Mouse (Mus musculus) myocyte (in vitro differentiated cells): ENCODE data around the gene Sf3b1. TPM values are rescaled to one million over a fixed set of nuclear protein-coding genes. Genes with fewer than 3 reads are reported as not detected.
"Not testable (repeated sequence)": the region's sequence is repeated elsewhere in the genome, so short reads cannot be mapped to it uniquely, and the experiment has no call there.

Source experiments
- H3K27me3 ChIP-seq: one replicate; pipeline ENCODE4 v1.6.1; 2011; ENCODE audit not compliant: control insufficient read depth, insufficient read depth, insufficient read length
- H3K36me3 ChIP-seq: one replicate; pipeline ENCODE4 v1.6.1; 2011; ENCODE audit not compliant: control insufficient read depth, insufficient read depth
- H3K4me2 ChIP-seq: one replicate; pipeline ENCODE4 v1.6.1; 2011; ENCODE audit warnings: low read depth, control low read depth
- H3K4me3 ChIP-seq: one replicate; pipeline ENCODE4 v1.5.1; 2011; ENCODE audit warnings: mild to moderate bottlenecking, control low read depth, moderate library complexity
- H3K79me2 ChIP-seq: one replicate; pipeline ENCODE4 v1.6.1; 2011; ENCODE audit not compliant: control insufficient read depth, insufficient read depth
- H3ac ChIP-seq: one replicate; pipeline ENCODE4 v1.6.1; 2011; ENCODE audit not compliant: control insufficient read depth, insufficient read length
- CEBPB ChIP-seq: IDR thresholded peaks from 2 replicates; pipeline ENCODE4 v1.6.1; 2011; ENCODE audit warnings: mild to moderate bottlenecking, moderate library complexity; ENCODE audit not compliant: poor library complexity, insufficient read depth, severe bottlenecking
- E2F4 ChIP-seq: IDR thresholded peaks from one replicate; pipeline ENCODE4 v1.6.1; 2011; ENCODE audit warnings: mild to moderate bottlenecking, control low read depth, moderate library complexity; ENCODE audit not compliant: insufficient read depth
- MAX ChIP-seq: IDR thresholded peaks from one replicate; pipeline ENCODE4 v1.6.1; 2011; ENCODE audit warnings: low read depth, mild to moderate bottlenecking, control low read depth
- MYOD1 ChIP-seq, 3 experiments: IDR thresholded peaks; one replicate each; pipeline ENCODE4 v1.6.1; 2011; ENCODE audit warnings: control low read depth in 2 of 3, low read depth in 2 of 3, mild to moderate bottlenecking in 2 of 3, moderate library complexity in 1 of 3; ENCODE audit not compliant: insufficient read length in 2 of 3, control insufficient read depth in 1 of 3
- MYOG ChIP-seq, 3 experiments: IDR thresholded peaks; one replicate each; pipeline ENCODE4 v1.6.1; 2011; ENCODE audit warnings: control low read depth in 2 of 3, low read depth in 2 of 3, mild to moderate bottlenecking in 2 of 3; ENCODE audit not compliant: insufficient read length in 2 of 3, control insufficient read depth in 1 of 3, insufficient read depth in 1 of 3
- POLR2A ChIP-seq: IDR thresholded peaks from one replicate; pipeline ENCODE4 v1.6.1; 2011; ENCODE audit warnings: low read depth, mild to moderate bottlenecking, control low read depth, moderate library complexity; ENCODE audit not compliant: insufficient read length
- POLR2AphosphoS2 ChIP-seq: IDR thresholded peaks from one replicate; pipeline ENCODE4 v1.6.1; 2011; ENCODE audit warnings: low read depth, control low read depth; ENCODE audit not compliant: insufficient read length
- REST ChIP-seq: IDR thresholded peaks from one replicate; pipeline ENCODE4 v1.6.1; 2011; ENCODE audit warnings: mild to moderate bottlenecking, control low read depth, moderate library complexity; ENCODE audit not compliant: insufficient read depth, insufficient read length
- SRF ChIP-seq: IDR thresholded peaks from one replicate; pipeline ENCODE4 v1.6.1; 2011; ENCODE audit warnings: low read depth; ENCODE audit not compliant: control insufficient read depth, insufficient read length
- TCF12 ChIP-seq: IDR thresholded peaks from one replicate; pipeline ENCODE4 v1.6.1; 2011; ENCODE audit warnings: mild to moderate bottlenecking, control low read depth; ENCODE audit not compliant: poor library complexity, insufficient read depth, severe bottlenecking
- TCF3 ChIP-seq: IDR thresholded peaks from one replicate; pipeline ENCODE4 v1.6.1; 2011; ENCODE audit warnings: low read depth, control low read depth; ENCODE audit not compliant: insufficient read length
- USF1 ChIP-seq: IDR thresholded peaks from one replicate; pipeline ENCODE4 v1.6.1; 2011; ENCODE audit warnings: low read depth, mild to moderate bottlenecking, control low read depth, moderate library complexity
- polyA plus RNA-seq: library from polyadenylated mRNA; unstranded; fragments of >200 nt; fragmentation: generic; extraction: Trizol; gene quantifications from one replicate; pipeline ENCODE4 v1.2.1, GENCODE M21; 2012; ENCODE audit warnings: missing spikeins

Gene Sf3b1
- polyA plus RNA-seq, 1 experiment, result 31.8 TPM

DNA sequence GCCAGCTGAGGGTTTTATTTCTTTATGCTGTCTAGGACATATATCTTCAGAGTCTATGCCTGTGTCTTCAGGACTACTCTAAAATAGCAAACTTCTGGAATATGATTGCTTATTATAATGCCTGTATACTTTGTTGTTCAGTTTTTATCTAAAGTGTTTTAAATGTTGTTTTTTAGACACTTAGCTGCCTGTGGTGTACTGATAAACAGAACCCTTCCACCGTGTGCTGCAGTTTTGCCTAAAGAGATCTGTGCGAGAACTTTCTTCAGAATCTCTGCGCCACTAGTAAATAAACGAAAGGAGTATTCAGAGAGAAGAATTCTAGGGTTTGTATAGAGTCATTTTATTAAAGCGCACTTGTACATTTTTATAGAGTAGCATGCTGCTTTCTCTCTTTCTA, 33.8 kb upstream of the Sf3b1 start:
- no peak overlapping the region for H3K4me3 ChIP-seq
- H3K4me2 ChIP-seq, result no peak overlapping the region
- no peaks in the 10 kb centered on the region for H3K27me3 ChIP-seq
- H3ac ChIP-seq, result no peak overlapping the region
- no peak for TF ChIP-seq USF1
- TF ChIP-seq CEBPB, result no peak
- TF ChIP-seq SRF, result no peak
- TF ChIP-seq TCF3, result no peak
- no peak for TF ChIP-seq MYOG (IDR thresholded peaks at IDR 0.05; ENCODE audit: control insufficient read depth in 1 of 3, insufficient read depth in 1 of 3, insufficient read length in 2 of 3, low read depth in 2 of 3)
- no peak for TF ChIP-seq MYOD1 (IDR thresholded peaks at IDR 0.05; ENCODE audit: control insufficient read depth in 1 of 3, insufficient read length in 2 of 3, low read depth in 2 of 3)
- TF ChIP-seq MAX, result no peak
- TF ChIP-seq POLR2AphosphoS2, result no peak
- no peak for TF ChIP-seq POLR2A
- TF ChIP-seq E2F4, result no peak
- no peak for TF ChIP-seq TCF12
- TF ChIP-seq REST, result no peak
- H3K36me3 ChIP-seq, result peaks cover 38% of the 10 kb centered on the region
- peaks cover 80% of the 10 kb centered on the region for H3K79me2 ChIP-seq

DNA sequence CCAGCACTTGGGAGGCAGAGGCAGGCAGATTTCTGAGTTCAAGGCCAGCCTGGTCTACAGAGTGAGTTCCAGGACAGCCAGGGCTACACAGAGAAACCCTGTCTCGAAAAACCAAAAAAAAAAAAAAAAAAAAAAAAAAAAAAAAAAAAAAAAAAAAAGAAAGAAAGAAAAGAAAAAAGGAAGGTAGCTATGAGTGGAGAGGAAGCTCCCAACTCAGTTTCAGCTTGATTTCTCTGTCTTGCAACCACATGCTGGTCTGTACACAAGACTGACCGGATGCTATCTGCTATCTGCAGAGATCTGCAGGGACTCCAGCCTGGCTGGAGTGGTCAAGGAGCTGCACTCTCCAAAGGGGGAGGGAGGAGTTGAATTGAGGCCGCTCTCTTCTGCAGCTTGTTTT, 31.1 kb upstream of the Sf3b1 start:
- H3ac ChIP-seq, H3K27me3 ChIP-seq, H3K4me3 ChIP-seq, H3K4me2 ChIP-seq: not testable (repeated sequence)
- H3K79me2 ChIP-seq, result peaks cover 99% of the 10 kb centered on the region
- H3K36me3 ChIP-seq, result peaks cover 37% of the 10 kb centered on the region

DNA sequence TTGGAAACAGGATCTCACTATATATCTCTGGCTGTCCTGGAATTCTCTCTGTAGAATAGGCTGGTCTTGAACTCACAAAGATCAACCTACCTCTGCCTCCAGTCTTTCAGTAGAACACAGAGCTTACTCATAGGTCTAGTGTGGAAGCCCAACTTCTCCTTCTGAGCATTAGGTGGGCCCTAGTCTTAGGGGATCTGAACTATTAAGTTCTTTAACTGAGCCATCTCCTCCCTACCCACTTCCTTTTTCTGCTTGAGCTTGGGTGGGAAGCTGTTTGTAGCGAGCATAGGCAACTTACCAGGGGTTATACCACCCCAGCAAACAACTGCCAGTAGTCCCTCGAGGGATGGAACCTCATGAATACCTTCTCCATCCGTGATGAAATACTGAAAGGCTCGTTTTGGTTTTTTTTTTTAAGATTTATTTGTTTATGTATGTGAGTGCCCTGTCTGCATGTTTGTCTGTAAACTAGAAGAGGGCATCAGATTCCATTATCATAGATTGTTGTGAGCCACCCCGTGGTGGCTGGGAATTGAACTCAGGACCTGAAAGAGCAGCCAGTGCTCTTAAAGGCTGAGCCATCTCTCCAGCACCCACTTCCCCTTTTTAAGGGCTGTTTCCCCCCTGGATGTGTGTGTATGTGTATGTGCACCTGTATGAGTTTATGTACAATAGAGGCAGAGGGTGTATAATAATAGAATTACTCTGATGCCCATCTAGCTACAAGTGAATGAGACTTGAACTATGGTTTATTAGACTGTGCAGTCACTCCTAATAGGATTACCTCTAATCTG, 28.2 kb upstream of the Sf3b1 start:
- Histone ChIP-seq H3K27me3 (no peaks in the 10 kb centered on the region), H3K36me3 (peaks cover 18% of the 10 kb centered on the region), H3ac (no peak overlapping the region), H3K79me2 (peaks cover 75% of the 10 kb centered on the region), H3K4me2 (no peak overlapping the region), H3K4me3 (no peak overlapping the region)
- TF ChIP-seq POLR2A, result no peak
- no peak for TF ChIP-seq TCF12
- TF ChIP-seq MYOG (IDR thresholded peaks at IDR 0.05; ENCODE audit: control insufficient read depth in 1 of 3, insufficient read depth in 1 of 3, insufficient read length in 2 of 3, low read depth in 2 of 3), result no peak
- TF ChIP-seq POLR2AphosphoS2, result no peak
- no peak for TF ChIP-seq SRF
- no peak for TF ChIP-seq REST
- TF ChIP-seq USF1, result no peak
- TF ChIP-seq TCF3, result no peak
- TF ChIP-seq MYOD1 (IDR thresholded peaks at IDR 0.05; ENCODE audit: control insufficient read depth in 1 of 3, insufficient read length in 2 of 3, low read depth in 2 of 3), result no peak
- no peak for TF ChIP-seq CEBPB
- no peak for TF ChIP-seq E2F4
- no peak for TF ChIP-seq MAX

DNA sequence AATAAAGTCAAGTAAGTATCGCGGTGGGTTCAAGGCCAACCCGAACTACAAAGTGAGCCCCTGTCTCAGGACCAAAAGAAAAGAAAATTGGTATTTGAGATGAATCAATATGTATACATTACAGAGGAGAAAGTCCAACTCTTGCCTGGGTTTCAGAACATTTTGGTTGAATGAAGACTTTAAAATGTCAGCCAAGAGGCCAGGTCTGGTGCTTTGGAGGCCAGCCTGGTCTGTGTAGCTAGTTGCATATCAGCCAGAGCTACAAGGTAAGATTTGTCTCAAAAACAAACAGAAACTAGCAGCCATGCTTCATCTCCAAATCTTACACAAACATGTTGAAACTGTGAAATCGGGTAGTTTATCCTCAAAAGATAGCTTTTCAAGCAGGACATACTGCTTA, 26.3 kb upstream of the Sf3b1 start:
- H3K4me3 ChIP-seq, result peak overlapping the region; percentile 54
- H3K79me2 ChIP-seq, result peaks cover 56% of the 10 kb centered on the region
- H3K4me2 ChIP-seq, result peak overlapping the region; percentile 94
- TF ChIP-seq MAX, result no peak
- TF ChIP-seq MYOG (IDR thresholded peaks at IDR 0.05; ENCODE audit: control insufficient read depth in 1 of 3, insufficient read depth in 1 of 3, insufficient read length in 2 of 3, low read depth in 2 of 3), result no peak
- no peak for TF ChIP-seq REST
- no peak for TF ChIP-seq SRF
- H3ac ChIP-seq, result peak overlapping the region; percentile 73
- H3K27me3 ChIP-seq, result no peaks in the 10 kb centered on the region
- H3K36me3 ChIP-seq, result peaks cover 18% of the 10 kb centered on the region

DNA sequence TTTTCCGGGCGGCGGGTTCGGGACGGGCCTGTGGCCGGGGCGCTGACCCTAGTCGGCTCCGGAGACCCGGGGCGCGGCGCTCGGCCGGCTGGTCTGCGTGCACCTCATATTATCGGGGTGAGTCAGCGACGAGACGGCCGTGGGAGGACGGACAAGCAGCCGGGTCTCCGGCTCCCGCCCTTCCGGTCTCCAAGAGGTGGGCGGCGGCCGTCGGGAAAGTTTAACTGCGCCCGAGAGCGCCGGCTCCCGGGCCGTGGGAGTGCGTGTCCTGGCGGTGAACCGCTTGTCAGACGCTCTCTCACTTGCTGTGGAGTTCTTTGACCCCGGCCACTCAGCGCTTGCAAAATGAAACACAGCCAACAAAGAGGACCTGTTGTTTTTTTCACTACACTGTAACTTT, 25.7 kb upstream of the Sf3b1 start:
- Histone ChIP-seq H3K27me3 (no peaks in the 10 kb centered on the region), H3K79me2 (peaks cover 50% of the 10 kb centered on the region), H3K4me3 (peak overlapping the region; percentile 54), H3ac (peak overlapping the region; percentile 73), H3K36me3 (peaks cover 18% of the 10 kb centered on the region), H3K4me2 (peak overlapping the region; percentile 94)
- peak in 2 of 3 experiments; percentile 31 to 50 for TF ChIP-seq MYOG (IDR thresholded peaks at IDR 0.05; ENCODE audit: control insufficient read depth in 1 of 3, insufficient read depth in 1 of 3, insufficient read length in 2 of 3, low read depth in 2 of 3)
- no peak for TF ChIP-seq SRF
- peak; percentile 62 for TF ChIP-seq POLR2A
- peak; percentile 52 for TF ChIP-seq POLR2AphosphoS2
- TF ChIP-seq MAX, result no peak
- TF ChIP-seq TCF12, result no peak
- TF ChIP-seq REST, result no peak
- no peak for TF ChIP-seq USF1
- TF ChIP-seq MYOD1 (IDR thresholded peaks at IDR 0.05; ENCODE audit: control insufficient read depth in 1 of 3, insufficient read length in 2 of 3, low read depth in 2 of 3), result peak in 1 of 3 experiments; percentile 62
- no peak for TF ChIP-seq CEBPB
- TF ChIP-seq TCF3, result no peak
- TF ChIP-seq E2F4, result no peak
